Mouse (Mus musculus) cerebral cortex, adult 2 months (tissue): ENCODE measurements around the gene Creb3l4.

Source experiments
- WGBS: fragments of 180-500 bp; shearing (Covaris S2); methylation state at CpG from one replicate; pipeline ENCODE4 v1.1.7; 2018; 5-methylcytosine and 5-hydroxymethylcytosine counted together

Creb3l4 gene

DNA sequence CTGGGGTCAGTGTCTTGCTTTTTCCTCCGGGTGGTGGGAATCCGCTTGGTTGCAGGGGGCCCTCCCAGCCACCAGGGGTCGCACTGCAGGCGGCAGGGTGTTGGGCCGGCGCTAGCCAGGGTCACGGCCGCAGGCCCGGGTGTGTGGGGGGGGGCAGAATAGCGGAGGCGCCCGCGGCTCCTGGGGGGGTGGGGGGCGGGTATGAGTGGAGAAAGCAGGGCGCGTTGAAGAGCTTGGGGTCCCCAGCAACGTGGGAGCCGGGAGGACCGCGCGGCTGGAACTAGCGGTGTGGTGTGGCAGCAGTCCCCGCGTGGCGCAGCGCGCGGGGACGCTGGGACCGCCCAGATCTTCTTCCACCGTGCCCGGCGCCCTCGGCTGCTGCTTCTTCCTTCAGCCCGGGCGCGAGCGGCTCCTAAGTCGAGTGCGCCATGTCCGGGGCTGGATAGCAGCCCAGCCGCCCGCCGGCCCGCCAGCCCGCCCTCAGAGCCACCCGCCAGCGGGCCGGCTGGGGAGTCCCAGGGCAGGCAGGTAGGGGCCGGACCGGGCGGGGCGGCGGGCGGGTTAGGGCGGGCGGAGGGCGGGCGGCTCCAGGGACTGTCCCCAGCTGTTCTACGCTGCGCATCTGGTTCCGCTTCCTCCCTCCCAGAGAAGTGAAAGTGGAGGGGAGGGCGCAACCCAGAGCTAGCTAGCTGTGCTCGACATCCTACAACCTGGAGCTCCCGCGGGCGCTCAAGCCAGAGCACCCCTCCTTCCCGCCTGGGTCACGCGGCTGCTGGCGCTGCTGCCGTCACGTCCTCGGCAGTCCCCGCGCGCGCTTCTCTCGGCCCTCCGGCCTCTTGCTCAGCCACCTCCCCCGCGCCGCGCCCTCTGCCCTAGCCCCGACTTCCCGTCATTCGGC lies 22.0 kb upstream of the Creb3l4 start, which contains the start of gene Dennd4b:
Gene Dennd4b (plus strand): TSS at position 152 of the 898 bp plus-strand sequence.
- under 1% methylated on average over 83 of the region's 87 CpGs for whole genome bisulfite sequencing

- 21% methylated on average over 10 of the region's 10 CpGs for WGBS
These were observed 21.3 kb upstream of the Creb3l4 start for GRCm38 (mm10) chr3:90264687-90265033.

- 97% methylated on average over 5 of the region's 5 CpGs for WGBS
These were observed 19.9 kb upstream of the Creb3l4 start for GRCm38 (mm10) chr3:90263121-90263771.

- WGBS = 90% methylated on average over 4 of the region's 4 CpGs
These were observed 15.2 kb upstream of the Creb3l4 start for GRCm38 (mm10) chr3:90258521-90258920.

DNA sequence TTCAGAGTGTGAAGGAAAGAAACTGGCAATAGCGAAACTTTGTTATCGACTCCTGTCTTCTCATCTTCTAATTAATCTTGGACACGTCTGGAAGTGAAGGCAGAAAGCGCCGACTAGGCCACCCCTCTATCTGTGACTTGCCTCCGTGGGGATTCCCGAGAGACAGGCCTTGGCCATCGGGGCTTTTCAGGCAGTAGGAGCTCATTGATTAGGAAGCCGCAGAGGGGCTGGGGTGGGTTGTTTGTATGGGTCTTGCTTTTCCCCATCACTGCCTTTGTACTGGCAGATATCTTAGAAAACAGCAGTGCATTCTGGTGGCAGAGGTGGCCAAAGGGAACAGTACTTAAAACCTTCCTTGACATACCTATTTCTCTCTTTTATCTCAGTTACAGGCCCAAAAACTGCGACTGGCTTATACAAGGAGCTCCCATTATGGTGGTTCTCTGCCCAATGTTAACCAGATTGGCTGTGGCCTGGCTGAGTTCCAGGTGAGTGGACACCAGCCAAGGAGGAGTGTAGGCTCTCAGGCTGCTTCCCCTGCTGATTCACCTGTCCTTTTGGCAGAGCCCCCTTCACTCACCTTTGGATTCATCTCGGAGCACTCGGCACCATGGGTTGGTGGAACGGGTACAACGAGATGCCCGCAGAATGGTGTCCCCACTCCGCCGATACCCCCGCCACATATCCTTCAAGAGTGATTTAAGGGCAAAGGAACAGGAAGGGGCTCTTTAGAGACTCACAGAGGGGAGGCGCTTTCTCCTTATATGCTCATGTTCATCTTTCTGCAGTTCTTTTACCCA lies 13.6 kb upstream of the Creb3l4 start:
- WGBS = 87% methylated on average over 19 of the region's 19 CpGs

- WGBS = 92% methylated on average over 14 of the region's 14 CpGs
These were observed 12.6 kb upstream of the Creb3l4 start for GRCm38 (mm10) chr3:90255784-90256353.

GRCm38 (mm10) chr3:90255194-90255565 lies 11.9 kb upstream of the Creb3l4 start:
- WGBS = 7% methylated on average over 2 of the region's 2 CpGs

GRCm38 (mm10) chr3:90254419-90255193 lies 11.3 kb upstream of the Creb3l4 start:
- under 1% methylated on average over 41 of the region's 41 CpGs for WGBS

GRCm38 (mm10) chr3:90253653-90254418 lies 10.5 kb upstream of the Creb3l4 start, which contains the start of gene Crtc2:
Gene Crtc2 (plus strand): TSS chr3:90254163.
- under 1% methylated on average over 40 of the region's 40 CpGs for WGBS

- 53% methylated on average over 1 of the region's 1 CpGs for WGBS
These were observed 9.9 kb upstream of the Creb3l4 start for GRCm38 (mm10) chr3:90253174-90253573.

DNA sequence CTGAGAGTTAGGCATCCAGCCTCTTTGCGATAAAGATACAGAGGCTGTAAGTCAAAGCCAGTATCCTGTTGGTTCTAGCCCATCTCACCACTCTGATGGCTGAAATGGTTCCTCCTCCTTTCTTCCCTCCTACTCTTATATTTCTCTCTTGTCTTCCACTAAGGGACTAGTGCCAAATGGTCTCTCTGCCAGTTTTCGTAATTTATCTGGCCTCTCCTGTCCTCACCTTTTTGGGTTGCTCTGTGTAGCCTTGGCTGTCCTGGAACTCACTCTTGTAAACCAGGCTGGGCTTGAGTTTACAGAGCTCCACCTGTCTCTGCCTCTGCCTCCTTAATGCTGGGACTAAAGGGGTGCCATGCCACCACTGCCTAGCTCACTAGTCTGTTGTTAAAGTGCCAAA lies 9.3 kb upstream of the Creb3l4 start:
- WGBS = 64% methylated on average over 2 of the region's 2 CpGs

DNA sequence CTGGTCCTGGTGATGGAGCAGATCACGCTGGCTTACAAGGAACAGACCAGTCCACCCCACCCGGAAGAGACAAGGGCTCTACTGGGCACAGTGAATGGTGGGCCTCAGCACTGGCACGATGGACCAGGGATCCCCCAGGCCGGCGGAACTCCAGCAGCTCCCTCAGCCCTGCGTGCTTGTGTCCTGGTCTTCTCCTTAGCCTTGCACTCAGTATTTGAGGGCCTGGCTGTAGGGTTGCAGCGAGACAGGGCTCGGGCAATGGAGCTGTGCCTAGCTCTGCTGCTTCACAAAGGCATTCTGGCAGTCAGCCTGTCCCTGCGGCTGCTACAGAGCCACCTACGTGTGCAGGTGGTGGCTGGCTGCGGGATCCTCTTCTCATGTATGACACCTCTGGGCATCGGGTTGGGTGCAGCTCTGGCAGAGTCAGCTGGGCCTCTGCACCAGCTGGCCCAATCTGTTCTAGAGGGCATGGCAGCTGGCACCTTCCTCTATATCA lies 8.5 kb upstream of the Creb3l4 start:
- WGBS = 70% methylated on average over 11 of the region's 12 CpGs

DNA sequence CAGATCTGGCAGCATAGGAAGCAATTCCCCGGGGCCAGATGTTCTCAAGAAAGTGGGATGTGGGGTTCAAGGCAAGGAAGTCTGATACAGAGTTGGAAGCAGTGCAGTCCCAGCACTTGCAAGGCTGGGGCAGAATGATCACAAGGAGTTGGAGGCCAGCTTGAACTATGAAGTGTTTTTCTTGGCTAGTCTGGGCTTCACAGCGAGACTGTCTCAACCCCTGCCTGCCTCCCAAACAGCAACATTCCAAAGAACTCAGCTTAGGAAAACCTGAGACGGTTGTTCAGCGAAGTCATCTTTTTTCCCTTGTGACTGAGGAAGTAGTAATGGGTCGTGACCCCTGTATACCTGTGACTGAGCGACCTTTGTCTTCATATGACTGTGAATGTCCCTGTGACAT lies 7.5 kb upstream of the Creb3l4 start:
- WGBS = 74% methylated on average over 6 of the region's 6 CpGs

- 1% methylated on average over 10 of the region's 10 CpGs for WGBS
These were observed 5.4 kb upstream of the Creb3l4 start for GRCm38 (mm10) chr3:90248746-90249100.

DNA sequence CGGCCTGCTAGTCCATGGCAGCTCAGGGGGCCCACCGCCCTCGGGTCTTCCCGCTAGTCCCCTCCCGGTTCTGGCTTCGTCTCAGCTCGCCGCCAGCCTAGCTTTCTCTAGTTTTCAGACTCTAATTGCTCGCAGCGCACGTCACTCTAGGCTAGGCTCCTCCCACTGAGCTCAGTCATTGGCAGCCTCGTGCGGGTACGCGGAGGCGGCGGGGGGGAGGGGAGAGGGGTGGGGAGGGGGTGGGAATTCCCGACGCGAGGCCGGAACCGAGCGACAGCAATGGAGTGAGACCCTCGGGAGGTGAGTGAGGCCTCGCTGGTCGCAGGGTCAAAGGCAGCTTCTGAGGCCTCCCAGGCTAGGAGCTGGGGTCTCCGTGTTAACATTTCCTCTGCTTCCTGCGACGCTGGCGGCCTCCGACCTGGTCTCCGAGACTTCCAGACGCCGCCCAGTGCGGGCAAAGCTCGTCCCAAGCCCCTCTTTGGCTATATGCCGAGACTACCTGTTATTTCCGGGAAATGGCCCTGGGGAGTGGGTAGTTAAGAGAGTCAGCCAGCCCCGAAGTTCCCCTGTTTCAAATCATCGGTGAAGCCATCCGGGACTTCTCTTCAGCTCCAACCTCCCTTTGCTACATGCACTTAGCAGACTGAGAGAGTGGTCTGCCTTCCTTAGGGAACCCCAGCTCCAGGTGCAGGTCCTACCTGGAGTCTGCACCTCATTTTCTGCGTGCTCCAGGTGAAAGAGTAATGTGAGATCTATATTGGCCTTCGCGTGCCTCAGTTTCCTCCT lies 4.8 kb upstream of the Creb3l4 start, which contains the start of gene Slc39a1:
Gene Slc39a1 (plus strand): TSS at position 213 of the 786 bp plus-strand sequence.
- WGBS = under 1% methylated on average over 44 of the region's 44 CpGs

DNA sequence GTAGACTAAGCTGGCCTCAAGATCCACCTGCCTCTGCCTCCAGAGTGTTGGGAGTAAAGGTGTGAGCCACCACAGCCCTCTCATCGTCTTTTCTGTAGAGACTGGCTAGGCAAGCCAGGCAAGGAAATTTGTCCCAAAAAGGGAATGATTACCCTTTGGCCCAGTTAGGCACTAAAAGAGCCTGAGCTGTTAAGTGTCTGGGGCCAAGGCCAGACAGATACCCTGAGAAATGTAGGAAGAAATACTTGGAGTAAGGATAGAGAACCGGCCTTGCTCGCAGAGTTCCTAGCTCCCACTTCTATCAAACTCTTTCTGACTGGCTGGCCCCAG lies 4.3 kb upstream of the Creb3l4 start:
- WGBS = 5% methylated on average over 3 of the region's 3 CpGs

DNA sequence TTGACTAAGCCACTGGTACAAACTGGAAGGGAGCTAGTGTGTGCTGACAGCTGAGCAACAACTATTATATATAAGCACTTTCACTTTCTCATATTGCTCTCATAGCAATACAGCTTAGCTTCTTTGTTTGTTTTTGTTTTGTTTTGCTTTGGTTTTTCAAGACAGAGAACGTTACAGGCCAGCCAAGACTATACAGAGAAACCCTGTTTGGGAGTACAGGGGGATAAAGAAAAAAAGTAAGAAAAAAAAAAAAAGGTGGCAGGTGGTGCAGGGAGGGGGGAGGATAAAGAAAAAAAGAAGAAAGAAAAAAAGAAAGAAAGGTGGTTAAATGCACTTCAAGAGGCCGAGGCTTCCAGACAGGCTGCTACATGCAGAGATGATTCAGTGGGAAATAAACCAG lies 2.1 kb upstream of the Creb3l4 start:
- 55% methylated on average over 2 of the region's 2 CpGs for WGBS

DNA sequence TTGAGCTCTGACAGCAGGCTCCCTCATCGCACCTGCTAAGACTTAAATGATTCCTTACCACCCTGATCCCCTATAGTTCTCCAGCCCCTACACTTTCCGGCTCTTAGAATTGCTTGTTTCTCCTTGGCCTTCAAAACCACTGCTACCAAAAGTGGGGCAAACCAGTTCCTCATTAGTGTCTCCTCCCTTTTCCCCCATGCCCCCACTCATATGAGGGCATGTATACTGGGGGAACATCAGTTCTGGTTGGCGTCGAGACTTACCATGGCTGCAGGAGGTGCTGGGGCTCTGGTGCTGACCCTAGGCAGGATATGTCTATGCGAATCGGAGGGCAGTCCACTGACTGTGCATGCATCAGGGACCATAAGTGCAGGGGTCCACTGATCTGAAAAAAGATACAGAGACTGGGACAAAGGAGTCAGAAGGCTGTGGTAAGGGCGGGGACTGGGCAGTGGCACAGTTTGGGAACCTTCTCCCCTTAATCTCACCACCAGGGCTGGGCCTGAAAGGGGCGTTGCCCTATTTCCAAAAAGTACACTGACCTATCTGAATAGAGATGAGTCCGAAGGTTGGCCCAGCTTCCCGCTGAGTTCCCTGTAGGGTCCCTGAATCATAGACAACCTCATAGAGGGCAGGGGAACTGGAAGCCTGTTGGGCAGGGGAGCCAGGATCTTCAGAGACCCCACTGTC lies 1.5 kb downstream of the Creb3l4 start:
- WGBS = 94% methylated on average over 10 of the region's 10 CpGs

- 94% methylated on average over 2 of the region's 2 CpGs for WGBS
These were observed 2.1 kb downstream of the Creb3l4 start for GRCm38 (mm10) chr3:90241251-90241650.
